Mouse (Mus musculus) embryonic fibroblast, embryonic 13.5 days (primary cell): Measurements from ENCODE around the gene Plxdc1. TPM values are rescaled to one million over a fixed set of nuclear protein-coding genes. Genes with fewer than 3 reads are reported as not detected.
A peak's percentile ranks its signal among the peaks of the same experiment; 100 is the strongest.

Experiments used
- H3K27ac ChIP-seq: 2 replicates; pipeline ENCODE4 v1.5.1; 2012; ENCODE audit warnings: low read length, control low read depth, inconsistent platforms; ENCODE audit not compliant: insufficient read depth
- H3K4me1 ChIP-seq: 2 replicates; pipeline ENCODE4 v1.6.1; 2011; ENCODE audit warnings: low read length; ENCODE audit not compliant: control insufficient read depth, insufficient read depth
- H3K4me3 ChIP-seq: 2 replicates; pipeline ENCODE4 v1.5.1; 2011; ENCODE audit warnings: mild to moderate bottlenecking, control low read depth, low read length; ENCODE audit not compliant: insufficient read depth
- CTCF ChIP-seq: IDR thresholded peaks from 2 replicates; pipeline ENCODE4 v1.5.1; 2011; ENCODE audit warnings: mild to moderate bottlenecking, control low read depth, low read length, moderate library complexity, borderline replicate concordance; ENCODE audit not compliant: insufficient read depth
- POLR2A ChIP-seq: IDR thresholded peaks from 2 replicates; pipeline ENCODE4 v1.6.1; 2011; ENCODE audit warnings: low read depth, mild to moderate bottlenecking, control low read depth, low read length, moderate library complexity
- polyA plus RNA-seq: library from polyadenylated mRNA; stranded (reverse); fragments of >200 nt; gene quantifications from 2 replicates; pipeline ENCODE4 v1.2.4, GENCODE M21; 2011; ENCODE audit warnings: low read depth; ENCODE audit not compliant: missing spikeins, insufficient read length

Gene Plxdc1
- polyA plus RNA-seq, 1 experiment = 0.86 TPM

DNA sequence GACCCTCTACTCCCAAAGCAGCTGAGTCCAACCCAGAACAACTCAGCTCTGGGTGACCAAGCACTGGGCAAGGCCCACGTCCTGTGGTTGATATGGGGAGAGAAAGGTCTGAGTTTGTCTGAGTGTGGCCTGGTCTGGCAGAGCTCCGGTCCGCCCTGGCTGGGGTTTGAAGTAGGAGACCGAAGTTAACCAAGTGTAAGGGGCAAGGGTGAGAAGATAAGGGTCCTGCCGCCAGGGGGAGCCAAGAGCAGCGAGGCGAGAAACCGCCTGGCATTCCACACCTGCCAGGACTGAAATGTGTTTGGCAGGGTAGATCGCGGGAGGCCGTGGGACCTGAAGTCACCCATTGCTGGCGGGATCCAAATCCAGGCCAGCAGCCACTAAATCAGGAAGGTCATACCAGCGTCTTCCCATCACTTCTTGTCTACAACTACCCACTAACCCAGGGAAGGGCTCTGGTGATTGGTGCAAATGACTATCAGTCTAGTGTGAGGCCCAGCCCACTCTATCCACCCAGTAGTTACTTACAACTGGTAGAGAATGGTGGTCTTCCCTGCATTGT is 8.4 kb upstream of the Plxdc1 start:
- peaks cover 3% of the 10 kb centered on the region; the same call in 1 of the 2 replicates for H3K4me1 ChIP-seq
- no peak overlapping the region for H3K27ac ChIP-seq
- TF ChIP-seq POLR2A = no peak
- TF ChIP-seq CTCF = peak; percentile 53; the same call in 1 of the 2 replicates
- peak overlapping the region; percentile 45; the same call in 1 of the 2 replicates for H3K4me3 ChIP-seq

DNA sequence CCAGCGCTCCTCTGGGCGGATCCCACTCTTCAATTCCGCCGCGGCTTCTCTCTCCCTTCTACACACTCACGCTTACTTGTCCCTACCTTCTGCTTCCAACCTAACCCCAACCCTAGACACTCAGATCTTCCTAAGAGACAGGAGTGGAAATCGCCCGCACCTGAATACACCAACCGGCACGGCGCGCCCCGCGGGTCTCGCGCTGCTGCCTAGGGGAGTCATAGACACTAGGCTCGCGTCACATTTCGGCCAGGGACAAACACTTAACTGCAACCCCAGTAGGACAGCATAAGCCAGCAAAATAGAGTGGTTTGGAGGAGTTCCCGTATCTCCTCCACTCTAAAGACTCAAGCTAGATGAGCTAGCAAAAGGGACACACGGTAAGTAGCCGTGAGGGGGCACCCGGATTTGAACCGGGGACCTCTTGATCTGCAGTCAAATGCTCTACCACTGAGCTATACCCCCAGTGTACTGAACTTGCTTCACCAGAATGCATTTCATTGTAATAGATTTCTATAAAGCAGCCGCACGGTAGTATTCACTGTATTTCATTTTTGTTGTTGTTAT is 2.4 kb upstream of the Plxdc1 start:
- H3K27ac ChIP-seq = peak overlapping the region; percentile 64
- H3K4me3 ChIP-seq = peak overlapping the region; percentile 96
- peaks cover 3% of the 10 kb centered on the region; the same call in 1 of the 2 replicates for H3K4me1 ChIP-seq
- TF ChIP-seq POLR2A (no peak), CTCF (no peak)

DNA sequence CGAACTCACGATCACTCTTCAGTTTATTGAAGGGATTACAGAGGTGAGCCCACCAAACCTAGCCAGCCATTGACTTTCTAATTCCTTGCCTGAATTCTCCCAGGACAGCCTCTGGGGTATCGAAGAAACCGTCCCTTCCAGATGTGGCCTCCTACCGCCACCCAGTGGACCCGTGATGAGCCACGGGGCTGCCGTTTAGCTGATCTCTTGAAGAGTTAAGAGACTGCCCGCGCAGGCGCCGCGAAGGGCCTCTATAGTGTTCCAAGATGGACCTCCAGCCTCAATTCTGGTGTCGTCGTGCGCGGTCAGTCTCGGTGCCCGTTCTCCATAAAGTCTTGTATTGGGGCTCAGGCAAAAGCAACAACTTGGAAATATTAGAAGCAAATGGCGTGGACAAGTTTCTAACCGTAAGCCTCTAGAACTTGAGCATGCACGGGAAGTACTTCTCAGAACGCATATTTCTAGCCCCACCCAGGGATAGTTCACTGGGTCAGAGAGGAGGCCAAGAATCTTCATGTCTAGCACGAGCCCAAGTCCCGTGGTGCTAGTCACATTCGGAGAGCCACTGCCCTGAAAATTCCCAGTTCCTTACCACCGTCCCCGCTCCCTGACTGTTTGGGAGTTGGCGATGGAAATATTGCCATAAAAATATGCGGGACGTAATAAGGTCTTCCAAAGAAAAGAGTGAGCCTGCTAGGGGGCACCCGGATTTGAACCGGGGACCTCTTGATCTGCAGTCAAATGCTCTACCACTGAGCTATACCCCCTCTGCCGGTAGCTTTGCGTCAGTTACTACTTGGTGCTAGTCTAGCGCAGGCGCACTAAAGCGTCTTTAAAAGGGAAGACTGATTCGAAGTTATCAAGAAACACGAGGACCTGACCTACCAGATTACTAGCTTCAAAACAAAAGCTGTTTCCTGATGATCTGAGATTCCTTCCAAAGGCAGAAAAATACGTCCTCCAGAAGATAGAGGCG is 1.6 kb upstream of the Plxdc1 start:
- peak; percentile 73 for TF ChIP-seq POLR2A
- TF ChIP-seq CTCF = peak; percentile 75

DNA sequence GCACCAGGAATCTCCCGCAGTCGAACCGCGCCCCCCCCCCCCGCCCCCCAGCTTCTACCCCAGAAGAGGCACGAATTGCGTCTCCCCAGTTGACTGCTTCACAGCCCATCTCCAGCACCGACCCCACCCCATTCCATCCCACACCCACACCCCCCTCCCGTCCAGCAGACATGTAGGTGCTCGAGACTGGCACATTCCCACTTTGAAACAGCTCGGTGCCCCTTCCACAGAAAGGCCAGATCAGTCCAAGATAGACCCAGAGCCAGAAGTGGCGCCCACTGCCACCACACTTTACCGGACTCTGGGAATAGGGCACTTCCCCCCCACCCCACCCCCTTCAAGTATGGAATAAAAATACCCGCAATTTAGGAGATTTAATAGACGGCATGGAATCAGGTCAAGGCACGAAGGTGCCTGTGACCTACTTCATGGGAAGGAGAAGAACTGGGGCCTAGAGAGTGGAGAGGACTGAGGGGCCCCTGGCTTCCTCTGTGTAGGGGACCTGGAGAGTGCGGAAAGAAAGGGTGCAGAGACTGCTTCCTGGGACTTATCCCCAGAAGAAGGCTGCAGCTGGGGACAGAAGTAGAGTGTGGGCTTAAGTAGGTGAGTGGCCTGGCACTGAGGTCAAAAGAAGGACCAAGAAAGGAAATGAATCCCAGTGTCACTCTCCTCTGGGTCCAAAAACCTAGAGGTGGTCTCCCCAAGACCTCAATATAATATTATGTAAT is 658 bp upstream of the Plxdc1 start:
- Histone ChIP-seq H3K4me1 (peaks cover 3% of the 10 kb centered on the region; the same call in 1 of the 2 replicates), H3K4me3 (peak overlapping the region; percentile 51), H3K27ac (no peak overlapping the region)
- TF ChIP-seq CTCF (no peak), POLR2A (no peak)

More for the DNA sequence above, 1.6 kb upstream of the Plxdc1 start:
- peak overlapping the region; percentile 96 for H3K4me3 ChIP-seq
- peaks cover 3% of the 10 kb centered on the region; the same call in 1 of the 2 replicates for H3K4me1 ChIP-seq
- H3K27ac ChIP-seq = peak overlapping the region; percentile 66

DNA sequence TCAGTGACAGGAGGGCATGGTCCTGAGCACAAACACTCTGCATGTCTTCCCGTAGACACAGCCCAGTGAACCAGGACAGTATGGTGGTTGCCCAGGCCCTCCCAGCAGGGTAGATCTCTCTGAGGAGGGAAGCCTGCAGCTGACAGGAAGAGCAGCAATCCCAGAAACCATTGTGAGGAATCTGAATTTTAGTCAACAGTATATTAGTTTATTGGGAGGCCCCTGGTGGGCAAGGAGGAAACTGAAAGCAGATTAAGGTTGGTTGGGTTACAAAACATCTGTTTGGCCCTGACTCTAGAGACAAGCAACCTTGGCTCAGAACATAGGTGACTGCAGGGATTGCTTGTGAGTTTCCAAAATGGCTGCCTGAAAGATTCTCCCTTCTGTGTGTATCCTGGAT is 2.3 kb downstream of the Plxdc1 start:
- Histone ChIP-seq H3K4me3 (no peak overlapping the region), H3K4me1 (0 out of 2 replicates have a peak, but pooled peaks cover 6% of the 10 kb centered on the region), H3K27ac (no peak overlapping the region)
- TF ChIP-seq CTCF (no peak), POLR2A (no peak)

DNA sequence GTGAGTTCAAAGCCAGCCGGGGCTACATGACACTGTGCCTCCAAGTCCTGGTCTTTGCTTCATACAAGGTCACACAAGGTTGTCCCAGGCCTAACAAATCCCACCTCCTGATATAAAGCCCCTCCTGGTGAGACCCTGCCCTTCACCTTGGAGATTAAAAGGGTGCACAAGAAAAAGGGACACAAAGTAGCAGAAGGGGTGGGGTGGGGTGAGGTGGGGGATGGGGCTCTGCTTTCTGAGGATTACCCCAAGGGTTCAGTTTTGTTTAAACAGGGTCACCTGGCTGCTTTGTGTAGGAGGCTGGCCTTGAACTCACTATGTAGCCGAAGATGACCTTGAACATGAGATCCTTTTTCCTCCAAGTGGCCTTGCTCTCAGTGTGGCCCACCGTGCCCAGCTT is 2.7 kb downstream of the Plxdc1 start:
- Histone ChIP-seq H3K27ac (no peak overlapping the region), H3K4me1 (0 out of 2 replicates have a peak, but pooled peaks cover 6% of the 10 kb centered on the region), H3K4me3 (no peak overlapping the region)
- TF ChIP-seq POLR2A (no peak), CTCF (no peak)

DNA sequence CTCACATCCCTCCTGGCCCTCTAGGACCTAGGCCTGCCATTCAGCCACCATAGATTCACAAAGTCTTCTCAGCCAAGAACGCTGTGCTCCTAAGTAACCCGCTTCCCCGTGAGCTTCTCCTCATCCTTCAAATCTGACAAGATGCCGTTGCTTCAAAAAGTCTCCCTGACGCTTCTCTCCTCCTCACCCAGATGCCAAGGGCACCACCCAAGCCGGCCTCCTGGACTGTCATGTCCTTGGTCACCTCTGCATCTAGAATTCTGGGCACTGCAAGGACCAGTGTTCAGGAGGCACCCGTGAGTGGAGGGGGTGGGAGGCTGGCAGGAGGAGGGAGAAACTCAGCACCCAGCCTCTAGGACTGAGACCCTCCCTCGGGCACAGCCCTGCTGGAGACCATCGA is 3.5 kb downstream of the Plxdc1 start:
- no peak overlapping the region for H3K27ac ChIP-seq
- H3K4me1 ChIP-seq = 0 out of 2 replicates have a peak, but pooled peaks cover 6% of the 10 kb centered on the region
- H3K4me3 ChIP-seq = no peak overlapping the region
- TF ChIP-seq CTCF (no peak), POLR2A (no peak)

DNA sequence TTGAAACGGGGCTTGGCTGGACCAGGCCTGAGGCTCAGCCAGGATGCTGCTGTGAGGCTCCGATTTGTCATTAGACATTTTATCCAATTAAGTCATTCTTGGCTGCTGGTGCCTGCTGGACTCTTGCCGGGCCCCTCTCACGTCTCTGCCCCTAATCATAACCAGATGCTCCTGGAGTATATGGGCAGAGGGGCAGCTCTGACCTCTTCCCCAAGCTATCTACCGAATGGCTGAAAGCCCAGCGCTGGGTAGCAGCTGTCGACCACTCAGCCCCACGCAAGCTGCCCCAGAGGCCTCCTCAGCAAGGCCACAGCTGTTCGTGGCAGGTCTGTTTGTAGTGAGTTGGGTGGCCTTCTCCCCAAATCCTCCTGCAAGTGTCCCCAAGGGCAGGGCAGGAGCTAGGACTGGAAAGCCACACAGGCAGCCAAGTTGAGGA is 5.7 kb downstream of the Plxdc1 start:
- Histone ChIP-seq H3K4me1 (0 out of 2 replicates have a peak, but pooled peaks cover 6% of the 10 kb centered on the region), H3K27ac (no peak overlapping the region), H3K4me3 (no peak overlapping the region)
- no peak for TF ChIP-seq CTCF
- no peak for TF ChIP-seq POLR2A

DNA sequence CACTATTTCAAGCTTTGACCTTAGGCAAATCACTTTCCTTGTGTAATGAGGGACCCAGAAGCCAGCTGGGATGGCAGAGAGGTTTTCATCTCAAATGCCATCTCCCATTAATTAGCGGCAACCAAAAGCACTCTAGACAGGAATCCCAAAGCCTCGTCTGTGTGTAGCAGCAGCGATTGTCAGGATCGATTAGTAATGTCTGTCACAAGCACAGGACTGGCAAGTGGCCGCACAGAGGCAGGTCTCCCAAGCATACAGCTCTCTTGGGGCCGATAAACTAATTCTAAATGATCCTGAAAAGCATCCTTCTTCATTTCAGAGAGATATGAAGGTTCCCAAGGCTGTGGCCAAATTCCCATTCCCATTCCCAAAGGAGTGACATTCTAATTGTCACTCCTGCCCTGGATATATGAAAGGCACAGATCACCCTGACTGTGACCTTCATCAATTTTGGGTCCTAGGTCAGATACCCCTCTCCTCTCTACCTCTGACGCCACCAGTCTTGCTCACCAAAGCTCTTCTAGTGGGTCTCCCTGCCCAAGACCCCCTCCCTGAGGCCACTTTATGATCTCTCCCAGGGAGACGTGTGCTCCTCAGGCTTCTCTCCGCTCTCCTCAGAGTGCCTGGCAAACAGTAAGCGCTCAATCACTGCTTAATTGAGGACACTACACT is 6.3 kb downstream of the Plxdc1 start:
- no peak for TF ChIP-seq CTCF
- TF ChIP-seq POLR2A = no peak
- Histone ChIP-seq H3K4me1 (0 out of 2 replicates have a peak, but pooled peaks cover 6% of the 10 kb centered on the region), H3K4me3 (no peak overlapping the region), H3K27ac (no peak overlapping the region)
